Mouse (Mus musculus): Measurements from ENCODE around the gene Arpp21. TPM values are rescaled to one million over a fixed set of nuclear protein-coding genes. Genes with fewer than 3 reads are reported as not detected.

Arpp21 gene
- polyA plus RNA-seq, 2 experiments = 23.6 to 28.3 TPM

- no peak for TF ChIP-seq POLR2A (IDR thresholded peaks at IDR 0.05; ENCODE audit: borderline replicate concordance, extremely low read depth, insufficient read depth, insufficient read length)
- Histone ChIP-seq H3K4me3 (replicated peaks; ENCODE audit: low read length) (no peak overlapping the region), H3K27ac (replicated peaks; ENCODE audit: low read depth, low read length) (no peak overlapping the region), H3K9me3 (ENCODE audit: control insufficient read depth, low read length) (no peaks in the 10 kb centered on the region), H3K9ac (ENCODE audit: low read depth, low read length, severe bottlenecking) (no peak overlapping the region), H3K27me3 (ENCODE audit: control insufficient read depth, insufficient read depth, low read length) (no peaks in the 10 kb centered on the region), H3K36me3 (ENCODE audit: control insufficient read depth, insufficient read depth, low read length) (no peaks in the 10 kb centered on the region), H3K4me1 (ENCODE audit: control insufficient read depth, insufficient read depth, low read length) (no peaks in the 10 kb centered on the region), H3K4me2 (replicated peaks; ENCODE audit: low read depth, low read length, severe bottlenecking) (no peak overlapping the region)
- no peak for DNase-seq (ENCODE audit: low spot score)
- WGBS = 91% methylated on average over 2 of the region's 2 CpGs
- ATAC-seq (ENCODE audit: low FRiP score, low read depth) = no peak
Measured at GRCm38 (mm10) chr9:112095198-112095597, 140.5 kb downstream of the Arpp21 start.

GRCm38 (mm10) chr9:112078903-112079302, 156.8 kb downstream of the Arpp21 start:
- H3K36me3 ChIP-seq (ENCODE audit: control insufficient read depth, insufficient read depth, low read length) = no peaks in the 10 kb centered on the region
- WGBS = 92% methylated on average over 2 of the region's 2 CpGs
- H3K9ac ChIP-seq (ENCODE audit: low read depth, low read length, severe bottlenecking) = no peak overlapping the region
- H3K9me3 ChIP-seq (ENCODE audit: control insufficient read depth, low read length) = no peaks in the 10 kb centered on the region
- no peak for TF ChIP-seq POLR2A (IDR thresholded peaks at IDR 0.05; ENCODE audit: borderline replicate concordance, extremely low read depth, insufficient read depth, insufficient read length)
- DNase-seq (ENCODE audit: low spot score) (no peak), ATAC-seq (ENCODE audit: low FRiP score, low read depth) (no peak)
- no peak overlapping the region for H3K4me2 ChIP-seq (replicated peaks; ENCODE audit: low read depth, low read length, severe bottlenecking)
- H3K4me3 ChIP-seq (replicated peaks; ENCODE audit: low read length) = no peak overlapping the region
- no peaks in the 10 kb centered on the region for H3K27me3 ChIP-seq (ENCODE audit: control insufficient read depth, insufficient read depth, low read length)
- H3K4me1 ChIP-seq (ENCODE audit: control insufficient read depth, insufficient read depth, low read length) = no peaks in the 10 kb centered on the region
- H3K27ac ChIP-seq (replicated peaks; ENCODE audit: low read depth, low read length) = no peak overlapping the region

GRCm38 (mm10) chr9:112078453-112078852, 157.3 kb downstream of the Arpp21 start:
- H3K27ac ChIP-seq (replicated peaks; ENCODE audit: low read depth, low read length) = no peak overlapping the region
- no peaks in the 10 kb centered on the region for H3K4me1 ChIP-seq (ENCODE audit: control insufficient read depth, insufficient read depth, low read length)
- no peak for ATAC-seq (ENCODE audit: low FRiP score, low read depth)
- H3K9ac ChIP-seq (ENCODE audit: low read depth, low read length, severe bottlenecking) = no peak overlapping the region
- DNase-seq (ENCODE audit: low spot score) = no peak
- 38% methylated on average over 4 of the region's 4 CpGs for WGBS
- no peak overlapping the region for H3K4me3 ChIP-seq (replicated peaks; ENCODE audit: low read length)
- no peaks in the 10 kb centered on the region for H3K27me3 ChIP-seq (ENCODE audit: control insufficient read depth, insufficient read depth, low read length)
- no peak for TF ChIP-seq POLR2A (IDR thresholded peaks at IDR 0.05; ENCODE audit: borderline replicate concordance, extremely low read depth, insufficient read depth, insufficient read length)
- H3K36me3 ChIP-seq (ENCODE audit: control insufficient read depth, insufficient read depth, low read length) = no peaks in the 10 kb centered on the region
- no peaks in the 10 kb centered on the region for H3K9me3 ChIP-seq (ENCODE audit: control insufficient read depth, low read length)
- H3K4me2 ChIP-seq (replicated peaks; ENCODE audit: low read depth, low read length, severe bottlenecking) = no peak overlapping the region

- no peak for TF ChIP-seq POLR2A (IDR thresholded peaks at IDR 0.05; ENCODE audit: borderline replicate concordance, extremely low read depth, insufficient read depth, insufficient read length)
- ATAC-seq (ENCODE audit: low FRiP score, low read depth) = no peak
- 42% methylated on average over 5 of the region's 5 CpGs for WGBS
- H3K9me3 ChIP-seq (ENCODE audit: control insufficient read depth, low read length) = no peaks in the 10 kb centered on the region
- no peak overlapping the region for H3K4me3 ChIP-seq (replicated peaks; ENCODE audit: low read length)
- H3K27me3 ChIP-seq (ENCODE audit: control insufficient read depth, insufficient read depth, low read length) = 0 out of 2 replicates have a peak, but pooled peaks cover 3% of the 10 kb centered on the region
- no peaks in the 10 kb centered on the region for H3K36me3 ChIP-seq (ENCODE audit: control insufficient read depth, insufficient read depth, low read length)
- H3K27ac ChIP-seq (replicated peaks; ENCODE audit: low read depth, low read length) = no peak overlapping the region
- DNase-seq (ENCODE audit: low spot score) = no peak
- no peak overlapping the region for H3K4me2 ChIP-seq (replicated peaks; ENCODE audit: low read depth, low read length, severe bottlenecking)
- no peaks in the 10 kb centered on the region for H3K4me1 ChIP-seq (ENCODE audit: control insufficient read depth, insufficient read depth, low read length)
- H3K9ac ChIP-seq (ENCODE audit: low read depth, low read length, severe bottlenecking) = no peak overlapping the region
Measured at GRCm38 (mm10) chr9:112075273-112075672, 160.5 kb downstream of the Arpp21 start.

- H3K27me3 ChIP-seq (ENCODE audit: control insufficient read depth, insufficient read depth, low read length) = 0 out of 2 replicates have a peak, but pooled peaks cover 3% of the 10 kb centered on the region
- DNase-seq (ENCODE audit: low spot score) = no peak
- no peaks in the 10 kb centered on the region for H3K36me3 ChIP-seq (ENCODE audit: control insufficient read depth, insufficient read depth, low read length)
- no peaks in the 10 kb centered on the region for H3K4me1 ChIP-seq (ENCODE audit: control insufficient read depth, insufficient read depth, low read length)
- H3K4me3 ChIP-seq (replicated peaks; ENCODE audit: low read length) = no peak overlapping the region
- WGBS = 18% methylated on average over 5 of the region's 5 CpGs
- no peak overlapping the region for H3K9ac ChIP-seq (ENCODE audit: low read depth, low read length, severe bottlenecking)
- TF ChIP-seq POLR2A (IDR thresholded peaks at IDR 0.05; ENCODE audit: borderline replicate concordance, extremely low read depth, insufficient read depth, insufficient read length) = no peak
- no peaks in the 10 kb centered on the region for H3K9me3 ChIP-seq (ENCODE audit: control insufficient read depth, low read length)
- no peak for ATAC-seq (ENCODE audit: low FRiP score, low read depth)
- no peak overlapping the region for H3K4me2 ChIP-seq (replicated peaks; ENCODE audit: low read depth, low read length, severe bottlenecking)
- H3K27ac ChIP-seq (replicated peaks; ENCODE audit: low read depth, low read length) = no peak overlapping the region
Measured at GRCm38 (mm10) chr9:112074872-112075271, 160.9 kb downstream of the Arpp21 start.

GRCm38 (mm10) chr9:112071368-112071767, 164.4 kb downstream of the Arpp21 start:
- Histone ChIP-seq H3K9ac (ENCODE audit: low read depth, low read length, severe bottlenecking) (no peak overlapping the region), H3K27ac (replicated peaks; ENCODE audit: low read depth, low read length) (no peak overlapping the region), H3K4me1 (ENCODE audit: control insufficient read depth, insufficient read depth, low read length) (no peaks in the 10 kb centered on the region), H3K4me2 (replicated peaks; ENCODE audit: low read depth, low read length, severe bottlenecking) (no peak overlapping the region), H3K27me3 (ENCODE audit: control insufficient read depth, insufficient read depth, low read length) (0 out of 2 replicates have a peak, but pooled peaks cover 3% of the 10 kb centered on the region), H3K36me3 (ENCODE audit: control insufficient read depth, insufficient read depth, low read length) (no peaks in the 10 kb centered on the region), H3K4me3 (replicated peaks; ENCODE audit: low read length) (no peak overlapping the region), H3K9me3 (ENCODE audit: control insufficient read depth, low read length) (no peaks in the 10 kb centered on the region)
- DNase-seq (ENCODE audit: low spot score) (no peak), ATAC-seq (ENCODE audit: low FRiP score, low read depth) (no peak)
- 34% methylated on average over 3 of the region's 3 CpGs for WGBS
- no peak for TF ChIP-seq POLR2A (IDR thresholded peaks at IDR 0.05; ENCODE audit: borderline replicate concordance, extremely low read depth, insufficient read depth, insufficient read length)
